Mouse (Mus musculus): ENCODE measurements around the gene Tmem217. TPM values are rescaled to one million over a fixed set of nuclear protein-coding genes. Genes with fewer than 3 reads are reported as not detected.
"Not testable (repeated sequence)": the region's sequence is repeated elsewhere in the genome, so short reads cannot be mapped to it uniquely, and the experiment has no call there.

Tmem217 gene
- polyA plus RNA-seq, 2 experiments from 2014 or later: 0.57 to 2.0 TPM

GRCm38 (mm10) chr17:29548994-29549393, 3.2 kb downstream of the Tmem217 start:
- ATAC-seq: no peak

GRCm38 (mm10) chr17:29548494-29548893, 3.7 kb downstream of the Tmem217 start:
- ATAC-seq: no peak

GRCm38 (mm10) chr17:29545241-29545640, 6.9 kb downstream of the Tmem217 start:
- no peak for ATAC-seq

GRCm38 (mm10) chr17:29544064-29544463, 8.1 kb downstream of the Tmem217 start:
- no peak for ATAC-seq

- no peak for ATAC-seq
These were observed 9.1 kb downstream of the Tmem217 start for GRCm38 (mm10) chr17:29542831-29543690.

- ATAC-seq: no peak
These were observed 10.8 kb downstream of the Tmem217 start for GRCm38 (mm10) chr17:29541419-29541818.

- no peak for ATAC-seq
These were observed 11.8 kb downstream of the Tmem217 start for GRCm38 (mm10) chr17:29540426-29540825.

GRCm38 (mm10) chr17:29533866-29534265, 18.3 kb downstream of the Tmem217 start:
- peak; percentile 53 for ATAC-seq

- peak; percentile 83 for ATAC-seq
These were observed 20.3 kb downstream of the Tmem217 start for GRCm38 (mm10) chr17:29531757-29532384.

GRCm38 (mm10) chr17:29531278-29531677, 20.9 kb downstream of the Tmem217 start:
- peak; percentile 15 for ATAC-seq

GRCm38 (mm10) chr17:29530508-29530907, 21.7 kb downstream of the Tmem217 start:
- ATAC-seq: no peak

- ATAC-seq: no peak
These were observed 23.5 kb downstream of the Tmem217 start for GRCm38 (mm10) chr17:29528568-29529187.

- no peak for ATAC-seq
These were observed 26.6 kb downstream of the Tmem217 start for GRCm38 (mm10) chr17:29525613-29526012.

- no peak for ATAC-seq
These were observed 32.5 kb downstream of the Tmem217 start for GRCm38 (mm10) chr17:29519731-29520130.

- ATAC-seq: not testable (repeated sequence)
These were observed 33.5 kb downstream of the Tmem217 start for GRCm38 (mm10) chr17:29518665-29519064.

GRCm38 (mm10) chr17:29514435-29514834, 37.8 kb downstream of the Tmem217 start:
- peak; percentile 46 for ATAC-seq

GRCm38 (mm10) chr17:29513044-29513730, 39.0 kb downstream of the Tmem217 start:
- peak; percentile 52 for ATAC-seq

GRCm38 (mm10) chr17:29510691-29511090, 41.5 kb downstream of the Tmem217 start:
- ATAC-seq: no peak

- no peak for ATAC-seq
These were observed 43.1 kb downstream of the Tmem217 start for GRCm38 (mm10) chr17:29508927-29509608.

GRCm38 (mm10) chr17:29503700-29504099, 48.5 kb downstream of the Tmem217 start:
- ATAC-seq: no peak

GRCm38 (mm10) chr17:29502669-29503665, 49.2 kb downstream of the Tmem217 start:
- ATAC-seq: no peak
